Mouse (Mus musculus): ENCODE results near the gene Nt5c3. TPM values are rescaled to one million over a fixed set of nuclear protein-coding genes. Genes with fewer than 3 reads are reported as not detected.

Nt5c3 gene
- 9.9 TPM for polyA plus RNA-seq (2012; fragmentation: generic; extraction: Trizol)

DNA sequence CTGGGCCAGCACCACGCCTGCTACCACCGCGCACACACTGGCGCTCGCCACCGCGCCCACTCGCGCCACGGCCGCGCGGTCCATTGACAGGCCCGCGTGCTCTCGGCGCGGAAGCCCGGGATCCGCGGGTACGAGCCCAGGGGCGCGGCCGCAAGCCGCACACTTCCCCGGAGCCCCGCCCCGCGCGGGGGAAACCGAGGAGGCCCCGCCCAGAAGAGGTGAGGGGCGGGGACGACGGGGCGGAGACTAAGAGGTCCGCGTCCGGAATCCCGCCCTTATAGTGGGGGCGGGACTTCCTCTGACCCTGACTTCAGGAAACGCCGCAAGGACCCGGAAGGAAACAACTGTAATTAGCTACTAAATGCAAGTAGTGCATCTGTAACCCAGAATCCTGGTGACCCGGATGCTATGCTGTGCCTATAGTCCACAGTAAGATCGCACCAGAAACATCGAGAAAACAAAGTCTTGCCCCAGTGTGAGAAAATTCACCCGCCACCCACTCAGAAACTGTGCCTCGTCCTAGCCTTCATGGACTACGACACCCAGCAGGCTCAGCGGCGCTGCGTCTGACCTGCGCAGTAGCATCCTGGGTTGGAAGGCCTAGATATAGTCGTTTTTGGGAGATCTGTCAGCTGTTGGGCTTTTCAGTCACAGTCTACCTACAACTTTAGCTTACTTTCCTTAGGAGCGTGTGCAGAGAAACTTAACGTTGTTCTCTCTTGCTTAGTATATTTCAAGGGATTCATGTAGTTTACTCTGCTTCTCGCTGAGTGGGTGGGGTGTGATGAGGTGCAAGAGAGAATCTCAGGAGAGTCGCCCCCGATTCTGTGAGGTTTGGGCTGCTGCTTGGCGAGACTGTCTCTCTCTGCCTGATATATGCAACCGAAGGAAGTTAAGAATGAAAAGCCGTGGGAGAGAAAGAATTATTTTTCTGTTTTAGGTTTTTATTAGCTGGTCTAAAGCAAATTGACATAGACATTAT is at the start of gene Nt5c3, which contains the start of gene Vmn1r4:
Gene Nt5c3, minus strand, starts transcription at position 207 of the 982 bp plus-strand sequence.
Gene Vmn1r4, plus strand, starts transcription at position 290 of the 982 bp plus-strand sequence.
- H3K79me2 ChIP-seq (ENCODE audit: control insufficient read depth, insufficient read depth), result peaks cover 17% of the 10 kb centered on the region

DNA sequence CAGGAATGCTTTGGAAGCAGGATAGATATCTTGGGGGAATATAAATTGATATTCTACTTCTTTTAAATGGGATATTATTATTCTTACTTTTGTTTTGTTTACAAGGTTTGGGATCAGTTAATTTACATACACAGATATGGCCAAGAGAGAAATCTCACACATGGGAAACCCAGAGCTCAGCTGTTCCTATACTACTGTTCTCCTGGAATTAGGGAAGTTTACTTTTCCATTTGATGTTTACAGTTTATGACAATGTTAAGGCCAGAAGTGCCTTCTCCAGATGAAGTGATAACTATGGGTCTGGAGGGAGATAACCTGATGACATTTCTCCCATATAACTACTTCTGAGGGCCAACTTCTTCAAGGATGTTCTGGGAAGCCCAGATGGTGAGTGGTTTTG is 46.2 kb upstream of the Nt5c3 start, which contains the start of gene Vmn1r5:
Gene Vmn1r5, plus strand, starts transcription at position 301 of the 400 bp plus-strand sequence.
- no peak within 1 kb of the TSS for H3K4me3 ChIP-seq
- no peaks in the 10 kb centered on the region for H3K36me3 ChIP-seq (ENCODE audit: control insufficient read depth, insufficient read depth)
- no peak within 1 kb of the TSS for H3ac ChIP-seq (ENCODE audit: control insufficient read depth, insufficient read length)
- no peaks in the 10 kb centered on the region for H3K79me2 ChIP-seq (ENCODE audit: control insufficient read depth, insufficient read depth)
- TF ChIP-seq MAX (IDR thresholded peaks at IDR 0.05; ENCODE audit: low read depth) (no peak), MYOD1 (IDR thresholded peaks at IDR 0.05; ENCODE audit: control insufficient read depth in 1 of 3, insufficient read length in 2 of 3, low read depth in 2 of 3) (no peak), USF1 (IDR thresholded peaks at IDR 0.05; ENCODE audit: low read depth) (no peak), TCF3 (IDR thresholded peaks at IDR 0.05; ENCODE audit: insufficient read length, low read depth) (no peak), POLR2AphosphoS2 (IDR thresholded peaks at IDR 0.05; ENCODE audit: insufficient read length, low read depth) (no peak), TCF12 (IDR thresholded peaks at IDR 0.05; ENCODE audit: insufficient read depth, poor library complexity, severe bottlenecking) (no peak), CEBPB (IDR thresholded peaks at IDR 0.05; ENCODE audit: insufficient read depth, poor library complexity, severe bottlenecking) (no peak), REST (IDR thresholded peaks at IDR 0.05; ENCODE audit: insufficient read depth, insufficient read length) (no peak), SRF (IDR thresholded peaks at IDR 0.05; ENCODE audit: control insufficient read depth, insufficient read length, low read depth) (no peak), E2F4 (IDR thresholded peaks at IDR 0.05; ENCODE audit: insufficient read depth) (no peak), MYOG (IDR thresholded peaks at IDR 0.05; ENCODE audit: control insufficient read depth in 1 of 3, insufficient read depth in 1 of 3, insufficient read length in 2 of 3, low read depth in 2 of 3) (no peak), POLR2A (IDR thresholded peaks at IDR 0.05; ENCODE audit: insufficient read length, low read depth) (no peak)
- no peak within 1 kb of the TSS for H3K4me2 ChIP-seq (ENCODE audit: low read depth)
- no peaks in the 10 kb centered on the region for H3K27me3 ChIP-seq (ENCODE audit: control insufficient read depth, insufficient read depth, insufficient read length)

More for the DNA sequence above, at the start of gene Nt5c3, which contains the start of gene Vmn1r4:
- Histone ChIP-seq H3K4me2 (ENCODE audit: low read depth) (peak within 1 kb of the TSS; percentile 93), H3ac (ENCODE audit: control insufficient read depth, insufficient read length) (peak within 1 kb of the TSS; percentile 79), H3K36me3 (ENCODE audit: control insufficient read depth, insufficient read depth) (no peaks in the 10 kb centered on the region), H3K4me3 (peak within 1 kb of the TSS; percentile 41), H3K27me3 (ENCODE audit: control insufficient read depth, insufficient read depth, insufficient read length) (no peaks in the 10 kb centered on the region)
- TF ChIP-seq SRF (IDR thresholded peaks at IDR 0.05; ENCODE audit: control insufficient read depth, insufficient read length, low read depth) (no peak), E2F4 (IDR thresholded peaks at IDR 0.05; ENCODE audit: insufficient read depth) (no peak), MAX (IDR thresholded peaks at IDR 0.05; ENCODE audit: low read depth) (no peak), POLR2AphosphoS2 (IDR thresholded peaks at IDR 0.05; ENCODE audit: insufficient read length, low read depth) (peak; percentile 62), MYOG (IDR thresholded peaks at IDR 0.05; ENCODE audit: control insufficient read depth in 1 of 3, insufficient read depth in 1 of 3, insufficient read length in 2 of 3, low read depth in 2 of 3) (peak in 1 of 3 experiments; percentile 3), MYOD1 (IDR thresholded peaks at IDR 0.05; ENCODE audit: control insufficient read depth in 1 of 3, insufficient read length in 2 of 3, low read depth in 2 of 3) (peak in 1 of 3 experiments; percentile 32), TCF3 (IDR thresholded peaks at IDR 0.05; ENCODE audit: insufficient read length, low read depth) (no peak), CEBPB (IDR thresholded peaks at IDR 0.05; ENCODE audit: insufficient read depth, poor library complexity, severe bottlenecking) (no peak), POLR2A (IDR thresholded peaks at IDR 0.05; ENCODE audit: insufficient read length, low read depth) (peak; percentile 80), USF1 (IDR thresholded peaks at IDR 0.05; ENCODE audit: low read depth) (no peak), TCF12 (IDR thresholded peaks at IDR 0.05; ENCODE audit: insufficient read depth, poor library complexity, severe bottlenecking) (no peak), REST (IDR thresholded peaks at IDR 0.05; ENCODE audit: insufficient read depth, insufficient read length) (no peak)

DNA sequence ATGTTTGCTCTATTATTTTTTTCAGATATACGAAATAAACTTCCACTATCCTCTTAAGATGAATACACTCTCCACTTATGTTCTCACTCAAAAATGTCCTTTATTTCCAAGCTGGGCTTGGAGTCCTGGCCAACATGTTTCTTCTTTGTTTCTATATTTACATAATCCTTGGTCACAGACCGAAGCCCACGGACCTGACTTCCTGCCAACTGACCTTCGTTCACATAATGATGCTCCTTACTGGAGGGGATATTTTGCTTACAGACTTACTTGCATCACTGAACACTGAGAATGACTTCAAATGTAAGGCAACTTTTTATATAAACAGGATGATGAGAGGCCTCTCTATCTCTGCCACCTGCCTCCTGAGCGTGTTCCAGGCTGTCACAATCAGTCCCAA is 32.7 kb upstream of the Nt5c3 start:
- Histone ChIP-seq H3ac (ENCODE audit: control insufficient read depth, insufficient read length) (no peak overlapping the region), H3K36me3 (ENCODE audit: control insufficient read depth, insufficient read depth) (no peaks in the 10 kb centered on the region), H3K27me3 (ENCODE audit: control insufficient read depth, insufficient read depth, insufficient read length) (no peaks in the 10 kb centered on the region), H3K79me2 (ENCODE audit: control insufficient read depth, insufficient read depth) (no peaks in the 10 kb centered on the region), H3K4me3 (no peak overlapping the region), H3K4me2 (ENCODE audit: low read depth) (no peak overlapping the region)
- no peak for TF ChIP-seq MAX (IDR thresholded peaks at IDR 0.05; ENCODE audit: low read depth)
- TF ChIP-seq E2F4 (IDR thresholded peaks at IDR 0.05; ENCODE audit: insufficient read depth), result no peak
- no peak for TF ChIP-seq REST (IDR thresholded peaks at IDR 0.05; ENCODE audit: insufficient read depth, insufficient read length)
- TF ChIP-seq MYOD1 (IDR thresholded peaks at IDR 0.05; ENCODE audit: control insufficient read depth in 1 of 3, insufficient read length in 2 of 3, low read depth in 2 of 3), result no peak
- no peak for TF ChIP-seq SRF (IDR thresholded peaks at IDR 0.05; ENCODE audit: control insufficient read depth, insufficient read length, low read depth)
- TF ChIP-seq CEBPB (IDR thresholded peaks at IDR 0.05; ENCODE audit: insufficient read depth, poor library complexity, severe bottlenecking), result no peak
- no peak for TF ChIP-seq TCF3 (IDR thresholded peaks at IDR 0.05; ENCODE audit: insufficient read length, low read depth)
- TF ChIP-seq USF1 (IDR thresholded peaks at IDR 0.05; ENCODE audit: low read depth), result no peak
- TF ChIP-seq MYOG (IDR thresholded peaks at IDR 0.05; ENCODE audit: control insufficient read depth in 1 of 3, insufficient read depth in 1 of 3, insufficient read length in 2 of 3, low read depth in 2 of 3), result no peak
- no peak for TF ChIP-seq POLR2A (IDR thresholded peaks at IDR 0.05; ENCODE audit: insufficient read length, low read depth)
- TF ChIP-seq POLR2AphosphoS2 (IDR thresholded peaks at IDR 0.05; ENCODE audit: insufficient read length, low read depth), result no peak
- no peak for TF ChIP-seq TCF12 (IDR thresholded peaks at IDR 0.05; ENCODE audit: insufficient read depth, poor library complexity, severe bottlenecking)

DNA sequence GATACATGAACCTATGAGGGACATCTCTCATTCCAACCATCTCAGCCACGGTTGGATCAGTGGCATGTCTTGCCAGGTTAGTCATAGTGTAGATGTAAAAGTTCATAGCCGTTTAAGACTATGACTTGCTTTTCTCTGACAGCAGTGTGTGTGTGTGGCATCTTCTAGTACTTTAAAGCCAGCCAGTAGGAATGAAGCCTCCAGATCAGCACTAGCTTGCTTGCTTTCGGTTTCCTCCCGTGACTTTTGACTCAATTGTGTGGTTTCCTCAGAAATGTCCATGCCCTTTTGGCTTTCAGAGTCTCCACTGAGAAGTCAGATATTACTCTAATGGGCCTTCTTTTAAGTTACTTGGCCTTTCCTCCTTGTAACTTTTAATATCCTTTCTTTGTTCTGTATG is 10.6 kb upstream of the Nt5c3 start:
- H3K4me3 ChIP-seq, result no peak overlapping the region

More for the DNA sequence above, 10.6 kb upstream of the Nt5c3 start:
- Histone ChIP-seq H3K36me3 (ENCODE audit: control insufficient read depth, insufficient read depth) (no peaks in the 10 kb centered on the region), H3K79me2 (ENCODE audit: control insufficient read depth, insufficient read depth) (no peaks in the 10 kb centered on the region), H3K27me3 (ENCODE audit: control insufficient read depth, insufficient read depth, insufficient read length) (no peaks in the 10 kb centered on the region), H3ac (ENCODE audit: control insufficient read depth, insufficient read length) (no peak overlapping the region), H3K4me2 (ENCODE audit: low read depth) (peak overlapping the region; percentile 30)
- TF ChIP-seq POLR2AphosphoS2 (IDR thresholded peaks at IDR 0.05; ENCODE audit: insufficient read length, low read depth) (no peak), MYOG (IDR thresholded peaks at IDR 0.05; ENCODE audit: control insufficient read depth in 1 of 3, insufficient read depth in 1 of 3, insufficient read length in 2 of 3, low read depth in 2 of 3) (no peak), SRF (IDR thresholded peaks at IDR 0.05; ENCODE audit: control insufficient read depth, insufficient read length, low read depth) (no peak), POLR2A (IDR thresholded peaks at IDR 0.05; ENCODE audit: insufficient read length, low read depth) (no peak), USF1 (IDR thresholded peaks at IDR 0.05; ENCODE audit: low read depth) (no peak), E2F4 (IDR thresholded peaks at IDR 0.05; ENCODE audit: insufficient read depth) (no peak), MYOD1 (IDR thresholded peaks at IDR 0.05; ENCODE audit: control insufficient read depth in 1 of 3, insufficient read length in 2 of 3, low read depth in 2 of 3) (no peak), TCF3 (IDR thresholded peaks at IDR 0.05; ENCODE audit: insufficient read length, low read depth) (no peak), REST (IDR thresholded peaks at IDR 0.05; ENCODE audit: insufficient read depth, insufficient read length) (no peak), TCF12 (IDR thresholded peaks at IDR 0.05; ENCODE audit: insufficient read depth, poor library complexity, severe bottlenecking) (no peak)
